Comparison of ENCODE assay signal across 9 mouse cellular contexts in genomic region chr5:47985198-47985631, GRCm38 (mm10). TPM values are rescaled to one million over a fixed set of nuclear protein-coding genes. Genes with fewer than 3 reads are reported as not detected.
A peak's percentile ranks its signal among the peaks of the same experiment; 100 is the strongest.
DNase-seq lines count a peak whose midpoint lies in the region; ATAC-seq lines count a peak whose summit lies in the region.
"Had no signal": no experiment of that assay in that cellular context is flagged by ENCODE, and none has a peak within 500 bp of the region (broad histone marks: within the 10 kb centered on the region; RNA-seq: fewer than 3 reads in every experiment).

No protein-coding gene starts in this region.

- H3K9me3 ChIP-seq in forebrain, embryonic 16.5 days (ENCODE audit: control insufficient read depth, low read length) = no peaks in the 10 kb centered on the region
- H3K9me3 ChIP-seq in lung, embryonic 15.5 days = no peaks in the 10 kb centered on the region
- no peaks in the 10 kb centered on the region for H3K9me3 ChIP-seq in stomach, embryonic 14.5 days (ENCODE audit: control insufficient read depth, low read depth, low read length)

- H3K27me3 ChIP-seq in forebrain, embryonic 16.5 days (replicated peaks; ENCODE audit: control insufficient read depth, insufficient read depth, low read length) = no peaks in the 10 kb centered on the region
- no peaks in the 10 kb centered on the region for H3K27me3 ChIP-seq in lung, embryonic 15.5 days
- no peaks in the 10 kb centered on the region for H3K27me3 ChIP-seq in stomach, embryonic 14.5 days (ENCODE audit: control insufficient read depth, insufficient read depth, low read length)

- peak; percentile 8 to 11 for DNase-seq in cerebellum, postnatal 14 days
- no peak for DNase-seq in cerebellum, postnatal 36 days
- peak; percentile 60 for DNase-seq in NIH3T3 (ENCODE audit: low read depth)
- peak; percentile 82 for DNase-seq in kidney, adult 18-20 months
- DNase-seq in cerebellum, adult 8-10 months = no peak

- peak; percentile 32 for ATAC-seq in forebrain, embryonic 16.5 days
- ATAC-seq in lung, embryonic 15.5 days (ENCODE audit: borderline replicate concordance, extremely low read depth, low FRiP score, low TSS enrichment) = peak; percentile 15; the same call in 1 of the 2 replicates
- peak; percentile 11; the same call in 1 of the 2 replicates for ATAC-seq in stomach, embryonic 14.5 days (ENCODE audit: insufficient number of reproducible peaks, insufficient read depth, low FRiP score, low read depth)

- peak overlapping the region; percentile 77 for H3K9ac ChIP-seq in forebrain, embryonic 16.5 days (replicated peaks; ENCODE audit: low read depth, low read length)
- peak overlapping the region; percentile 69 for H3K9ac ChIP-seq in lung, embryonic 15.5 days
- peak overlapping the region; percentile 61; the same call in 1 of the 2 replicates for H3K9ac ChIP-seq in stomach, embryonic 14.5 days (replicated peaks; ENCODE audit: low read depth, low read length)

- WGBS in forebrain, embryonic 16.5 days = 0% methylated on average over 13 of the region's 13 CpGs
- WGBS in lung, embryonic 15.5 days = under 1% methylated on average over 13 of the region's 13 CpGs
- 2% methylated on average over 13 of the region's 13 CpGs for WGBS in stomach, embryonic 14.5 days

- H3K27ac ChIP-seq in forebrain, embryonic 16.5 days (ENCODE audit: low read length) = no peak overlapping the region
- no peak overlapping the region for H3K27ac ChIP-seq in lung, embryonic 15.5 days
- H3K27ac ChIP-seq in stomach, embryonic 14.5 days (ENCODE audit: low read length) = no peak overlapping the region

- H3K4me2 ChIP-seq in forebrain, embryonic 16.5 days (ENCODE audit: low read length) = peak overlapping the region; percentile 99
- H3K4me2 ChIP-seq in lung, embryonic 15.5 days = peak overlapping the region; percentile 83
- H3K4me2 ChIP-seq in stomach, embryonic 14.5 days (replicated peaks; ENCODE audit: low read depth, low read length) = peak overlapping the region; percentile 70

- H3K36me3 ChIP-seq in forebrain, embryonic 16.5 days (ENCODE audit: control insufficient read depth, insufficient read depth) = no peaks in the 10 kb centered on the region
- H3K36me3 ChIP-seq in lung, embryonic 15.5 days = no peaks in the 10 kb centered on the region
- no peaks in the 10 kb centered on the region for H3K36me3 ChIP-seq in stomach, embryonic 14.5 days (ENCODE audit: control insufficient read depth, insufficient read depth, low read length)

- peaks cover 36% of the 10 kb centered on the region for H3K4me1 ChIP-seq in forebrain, embryonic 16.5 days (replicated peaks; ENCODE audit: control insufficient read depth, insufficient read depth, low read length)
- peaks cover 19% of the 10 kb centered on the region; the same call in 1 of the 2 replicates for H3K4me1 ChIP-seq in lung, embryonic 15.5 days
- peaks cover 10% of the 10 kb centered on the region; the same call in 1 of the 2 replicates for H3K4me1 ChIP-seq in stomach, embryonic 14.5 days (ENCODE audit: control insufficient read depth, insufficient read depth, low read length)

- H3K4me3 ChIP-seq in forebrain, embryonic 16.5 days (replicated peaks; ENCODE audit: low read length) = peak overlapping the region; percentile 80
- H3K4me3 ChIP-seq in lung, embryonic 15.5 days = peak overlapping the region; percentile 78
- peak overlapping the region; percentile 67 for H3K4me3 ChIP-seq in stomach, embryonic 14.5 days (ENCODE audit: low read depth, low read length)
- H3K4me3 ChIP-seq: erythroblast, embryonic 14.5 days had no signal

RNA-seq across cellular contexts. Expression of gene Slit2, which starts 2.3 kb away (rescaled TPM):
- polyA plus RNA-seq in forebrain, embryonic 16.5 days (2015; fragmentation: Nextera tagmentation; extraction: Ambion mirVana) = 10.3 and 13.5 TPM in 2 replicates
- 32.8 and 39.3 TPM in 2 replicates for polyA plus RNA-seq in lung, embryonic 15.5 days (2015; fragmentation: Nextera tagmentation; extraction: Ambion mirVana)
- polyA plus RNA-seq in stomach, embryonic 14.5 days (2014; fragmentation: Nextera tagmentation; extraction: Ambion mirVana) = 42.7 and 48.7 TPM in 2 replicates

Comparison
In these comparisons a context has a peak if more than half of its experiments do, and no peak if none do; other contexts are left out.
1. DNase-seq: peak in cerebellum, postnatal 14 days (2 of 2), NIH3T3 (single experiment) and kidney, adult 18-20 months (single experiment); none in cerebellum, postnatal 36 days (0 of 2) and cerebellum, adult 8-10 months (single experiment).
2. Peak in every context shown above with its lines, with median percentiles within 50 percentile points of each other: ATAC-seq, H3K4me2 ChIP-seq, H3K4me3 ChIP-seq and H3K9ac ChIP-seq.